Mouse (Mus musculus) kidney, embryonic 16.5 days (tissue): ENCODE measurements around the gene Sec62. TPM values are rescaled to one million over a fixed set of nuclear protein-coding genes. Genes with fewer than 3 reads are reported as not detected.

Source experiments
- ATAC-seq: fragments of 200-750 bp; cut with Nextera tagmentation; 2 replicates; pipeline ENCODE4 v1.8.0; 2017; ENCODE audit warnings: moderate TSS enrichment; ENCODE audit not compliant: low FRiP score, low TSS enrichment
- H3K27ac ChIP-seq: fragments of 300-500 bp; sonication (generic); 2 replicates; pipeline ENCODE4 v1.5.1; 2014; ENCODE audit warnings: low read length
- H3K27me3 ChIP-seq: fragments of 300-500 bp; sonication (generic); 2 replicates; pipeline ENCODE4 v1.6.1; 2014; ENCODE audit warnings: low read length, control low read depth, mixed read lengths; ENCODE audit not compliant: insufficient read depth
- H3K36me3 ChIP-seq: fragments of 300-500 bp; sonication (generic); 2 replicates; pipeline ENCODE4 v1.6.1; 2014; ENCODE audit warnings: low read length, control low read depth, mixed read lengths; ENCODE audit not compliant: insufficient read depth
- H3K4me1 ChIP-seq: fragments of 300-500 bp; sonication (generic); 2 replicates; pipeline ENCODE4 v1.6.1; 2014; ENCODE audit warnings: low read length, control low read depth, mixed read lengths; ENCODE audit not compliant: insufficient read depth
- H3K4me2 ChIP-seq: fragments of 300-500 bp; sonication (generic); replicated peaks from 2 replicates; pipeline ENCODE4 v1.6.1; 2014; ENCODE audit warnings: low read depth, low read length
- H3K4me3 ChIP-seq: fragments of 300-500 bp; sonication (generic); 2 replicates; pipeline ENCODE4 v1.5.1; 2014; ENCODE audit warnings: mild to moderate bottlenecking, low read length
- H3K9ac ChIP-seq: fragments of 300-500 bp; sonication (generic); replicated peaks from 2 replicates; pipeline ENCODE4 v1.6.1; 2014; ENCODE audit warnings: low read length
- H3K9me3 ChIP-seq: fragments of 300-500 bp; sonication (generic); 2 replicates; pipeline ENCODE4 v1.6.1; 2016; ENCODE audit warnings: low read length, control low read depth
- WGBS: fragments of 180-500 bp; shearing (Covaris S2); extraction: QIAGEN DNeasy Blood & Tissue Kit; methylation state at CpG from one replicate; pipeline ENCODE4 v1.1.7; 2014; 5-methylcytosine and 5-hydroxymethylcytosine counted together
- polyA plus RNA-seq: library from polyadenylated mRNA; unstranded; fragments of >200 nt; fragmentation: Nextera tagmentation; extraction: Ambion mirVana; gene quantifications from 2 replicates; pipeline ENCODE4 v1.2.1, GENCODE M21; 2015

Sec62 gene
- 63.4 and 74.4 TPM in 2 replicates for polyA plus RNA-seq

GRCm38 (mm10) chr3:30792737-30793402 lies at the start of gene Sec62:
Sec62 (plus strand) TSS chr3:30792875.
- H3K27ac ChIP-seq, result peak within 1 kb of the TSS; percentile 94
- H3K27me3 ChIP-seq, result no peaks in the 10 kb centered on the region
- peak within 1 kb of the TSS; percentile 96 for H3K9ac ChIP-seq
- peak; percentile 98 for ATAC-seq
- WGBS, result under 1% methylated on average over 61 of the region's 62 CpGs
- peak within 1 kb of the TSS; percentile 72 for H3K4me2 ChIP-seq
- 0 out of 2 replicates have a peak, but pooled peaks cover 2% of the 10 kb centered on the region for H3K4me1 ChIP-seq
- H3K36me3 ChIP-seq, result 0 out of 2 replicates have a peak, but pooled peaks cover 2% of the 10 kb centered on the region
- H3K4me3 ChIP-seq, result peak within 1 kb of the TSS; percentile 94
- H3K9me3 ChIP-seq, result no peaks in the 10 kb centered on the region

- H3K9ac ChIP-seq, result no peak overlapping the region
- no peak overlapping the region for H3K27ac ChIP-seq
- no peaks in the 10 kb centered on the region for H3K27me3 ChIP-seq
- H3K36me3 ChIP-seq, result no peaks in the 10 kb centered on the region
- no peak overlapping the region for H3K4me3 ChIP-seq
- 83% methylated on average over 7 of the region's 7 CpGs for WGBS
- H3K9me3 ChIP-seq, result peaks cover 2% of the 10 kb centered on the region; the same call in 1 of the 2 replicates
- H3K4me1 ChIP-seq, result no peaks in the 10 kb centered on the region
- no peak for ATAC-seq
- no peak overlapping the region for H3K4me2 ChIP-seq
Observed at GRCm38 (mm10) chr3:30742891-30743290, 49.8 kb upstream of the Sec62 start.

- Histone ChIP-seq H3K4me3 (no peak within 1 kb of the TSS), H3K4me2 (no peak within 1 kb of the TSS), H3K27me3 (no peaks in the 10 kb centered on the region), H3K36me3 (no peaks in the 10 kb centered on the region), H3K9ac (no peak within 1 kb of the TSS), H3K27ac (no peak within 1 kb of the TSS), H3K9me3 (peaks cover 2% of the 10 kb centered on the region; the same call in 1 of the 2 replicates), H3K4me1 (no peaks in the 10 kb centered on the region)
- ATAC-seq, result no peak
- WGBS, result 85% methylated on average over 7 of the region's 7 CpGs
Observed at GRCm38 (mm10) chr3:30746006-30746405, 46.7 kb upstream of the Sec62 start, which contains the start of gene Samd7. Samd7 (plus strand) TSS chr3:30746293.

- Histone ChIP-seq H3K36me3 (no peaks in the 10 kb centered on the region), H3K4me3 (no peak overlapping the region), H3K9me3 (peaks cover 2% of the 10 kb centered on the region; the same call in 1 of the 2 replicates), H3K4me1 (no peaks in the 10 kb centered on the region), H3K27ac (no peak overlapping the region), H3K9ac (no peak overlapping the region), H3K27me3 (no peaks in the 10 kb centered on the region), H3K4me2 (no peak overlapping the region)
- no peak for ATAC-seq
- 91% methylated on average over 9 of the region's 9 CpGs for WGBS
Observed at GRCm38 (mm10) chr3:30748316-30748715, 44.4 kb upstream of the Sec62 start.

GRCm38 (mm10) chr3:30754696-30755095 lies 38.0 kb upstream of the Sec62 start:
- no peak for ATAC-seq
- Histone ChIP-seq H3K9ac (no peak overlapping the region), H3K4me2 (no peak overlapping the region), H3K9me3 (no peaks in the 10 kb centered on the region), H3K27me3 (no peaks in the 10 kb centered on the region), H3K4me1 (no peaks in the 10 kb centered on the region), H3K4me3 (no peak overlapping the region), H3K36me3 (no peaks in the 10 kb centered on the region), H3K27ac (no peak overlapping the region)
- 95% methylated on average over 4 of the region's 4 CpGs for WGBS

- no peaks in the 10 kb centered on the region for H3K27me3 ChIP-seq
- no peak overlapping the region for H3K9ac ChIP-seq
- no peak for ATAC-seq
- WGBS, result 88% methylated on average over 4 of the region's 4 CpGs
- no peaks in the 10 kb centered on the region for H3K36me3 ChIP-seq
- no peak overlapping the region for H3K4me3 ChIP-seq
- no peaks in the 10 kb centered on the region for H3K9me3 ChIP-seq
- H3K4me2 ChIP-seq, result no peak overlapping the region
- H3K27ac ChIP-seq, result no peak overlapping the region
- H3K4me1 ChIP-seq, result no peaks in the 10 kb centered on the region
Observed at GRCm38 (mm10) chr3:30764877-30765276, 27.8 kb upstream of the Sec62 start.

- Histone ChIP-seq H3K4me1 (no peaks in the 10 kb centered on the region), H3K4me3 (no peak overlapping the region), H3K36me3 (no peaks in the 10 kb centered on the region), H3K27ac (no peak overlapping the region), H3K4me2 (no peak overlapping the region), H3K27me3 (no peaks in the 10 kb centered on the region), H3K9me3 (no peaks in the 10 kb centered on the region), H3K9ac (no peak overlapping the region)
- no peak; the same call in 1 of the 2 replicates for ATAC-seq
- WGBS, result 78% methylated on average over 10 of the region's 10 CpGs
Observed at GRCm38 (mm10) chr3:30765311-30766027, 27.2 kb upstream of the Sec62 start.

GRCm38 (mm10) chr3:30766177-30766576 lies 26.5 kb upstream of the Sec62 start:
- WGBS, result 61% methylated on average over 7 of the region's 7 CpGs
- Histone ChIP-seq H3K4me3 (no peak overlapping the region), H3K4me1 (no peaks in the 10 kb centered on the region), H3K27ac (no peak overlapping the region), H3K4me2 (no peak overlapping the region), H3K9ac (no peak overlapping the region), H3K36me3 (no peaks in the 10 kb centered on the region), H3K27me3 (no peaks in the 10 kb centered on the region), H3K9me3 (no peaks in the 10 kb centered on the region)
- ATAC-seq, result peak; percentile 69

- no peak for ATAC-seq
- Histone ChIP-seq H3K4me1 (no peaks in the 10 kb centered on the region), H3K9ac (no peak overlapping the region), H3K36me3 (no peaks in the 10 kb centered on the region), H3K27ac (no peak overlapping the region), H3K27me3 (no peaks in the 10 kb centered on the region), H3K4me3 (no peak overlapping the region), H3K9me3 (no peaks in the 10 kb centered on the region), H3K4me2 (no peak overlapping the region)
- 91% methylated on average over 6 of the region's 6 CpGs for WGBS
Observed at GRCm38 (mm10) chr3:30767271-30767670, 25.4 kb upstream of the Sec62 start.
